Mouse (Mus musculus) gastrocnemius, adult 18-20 months (tissue): ENCODE measurements around the gene Hspb9. TPM values are rescaled to one million over a fixed set of nuclear protein-coding genes. Genes with fewer than 3 reads are reported as not detected.

Experiments used
- DNase-seq: peaks from one replicate; pipeline ENCODE4 v3.0.0; 2021; ENCODE audit warnings: low spot score
- total RNA-seq, 2 experiments: library from RNA; stranded (reverse); gene quantifications; 2 replicates each; pipeline ENCODE4 v1.2.3; 2021

Hspb9 gene
- total RNA-seq, 2 experiments from 2014 or later, result not detected

- no peak for DNase-seq
Measured at GRCm38 (mm10) chr11:100759611-100760233, 46.1 kb downstream of the Hspb9 start, which contains the start of gene Kcnh4. TSS of gene Kcnh4 (minus strand) at chr11:100759942.

- peak; percentile 91 for DNase-seq
Measured at GRCm38 (mm10) chr11:100761547-100762045, 47.9 kb downstream of the Hspb9 start.

- no peak for DNase-seq
Measured at GRCm38 (mm10) chr11:100762831-100763230, 49.2 kb downstream of the Hspb9 start, which contains the start of gene Hcrt. TSS of gene Hcrt (minus strand) at chr11:100762931.

Other genes with a start within 250 kb of the Hspb9 start
- gene Klhl11, start 241.1 kb upstream of the Hspb9 start, total RNA-seq, result 1 to 10 TPM; 2.7 to 4.2 TPM
- gene Acly, start 185.8 kb upstream of the Hspb9 start, total RNA-seq, result 10 to 100 TPM in 1 of 2 experiments, 1 to 10 TPM in 1; 9.5 to 12.2 TPM
- gene Ttc25, start 168.2 kb upstream of the Hspb9 start, total RNA-seq, result under 1 TPM; 0.33 to 0.48 TPM
- 1 to 10 TPM; 3.8 to 5.0 TPM for gene Cnp, start 138.9 kb upstream of the Hspb9 start, total RNA-seq
- gene Nkiras2, start 94.6 kb upstream of the Hspb9 start, total RNA-seq, result 10 to 100 TPM; 16.6 to 17.4 TPM
- 100 to 1,000 TPM in 1 of 2 experiments, 10 to 100 TPM in 1; 81.1 to 111 TPM for gene Dnajc7, start 93.7 kb upstream of the Hspb9 start, total RNA-seq
- gene Zfp385c, start 21.4 kb upstream of the Hspb9 start, total RNA-seq, result under 1 TPM; 0.28 to 0.41 TPM
- gene Dhx58, start 9.6 kb upstream of the Hspb9 start, total RNA-seq, result under 1 TPM; 0.16 to 0.21 TPM
- gene Kat2a, start 1.4 kb upstream of the Hspb9 start, total RNA-seq, result 10 to 100 TPM; 10.1 to 11.1 TPM
- 10 to 100 TPM; 40.3 to 42.7 TPM for gene Rab5c, start 24.4 kb downstream of the Hspb9 start, total RNA-seq
- gene Kcnh4, start 46.1 kb downstream of the Hspb9 start, total RNA-seq, result not detected
- gene Hcrt, start 49.1 kb downstream of the Hspb9 start, total RNA-seq, result not detected
- gene Ghdc, start 57.1 kb downstream of the Hspb9 start, total RNA-seq, result 1 to 10 TPM; 5.2 to 5.7 TPM
- 100 to 1,000 TPM; 125 to 170 TPM for gene Stat5b, start 136.9 kb downstream of the Hspb9 start, total RNA-seq
- 10 to 100 TPM; 11.3 to 13.3 TPM for gene Stat5a, start 145.5 kb downstream of the Hspb9 start, total RNA-seq
- 10 to 100 TPM; 38.1 to 48.6 TPM for gene Stat3, start 225.7 kb downstream of the Hspb9 start, total RNA-seq